Mouse (Mus musculus) myocyte (in vitro differentiated cells): ENCODE data around the gene Ctdsp2.

Experiments used
- CEBPB ChIP-seq: IDR thresholded peaks from 2 replicates; pipeline ENCODE4 v1.6.1; 2011; ENCODE audit warnings: mild to moderate bottlenecking, moderate library complexity; ENCODE audit not compliant: poor library complexity, insufficient read depth, severe bottlenecking
- E2F4 ChIP-seq: IDR thresholded peaks from one replicate; pipeline ENCODE4 v1.6.1; 2011; ENCODE audit warnings: mild to moderate bottlenecking, control low read depth, moderate library complexity; ENCODE audit not compliant: insufficient read depth
- MAX ChIP-seq: IDR thresholded peaks from one replicate; pipeline ENCODE4 v1.6.1; 2011; ENCODE audit warnings: low read depth, mild to moderate bottlenecking, control low read depth
- MYOD1 ChIP-seq, 3 experiments: IDR thresholded peaks; one replicate each; pipeline ENCODE4 v1.6.1; 2011; ENCODE audit warnings: control low read depth in 2 of 3, low read depth in 2 of 3, mild to moderate bottlenecking in 2 of 3, moderate library complexity in 1 of 3; ENCODE audit not compliant: insufficient read length in 2 of 3, control insufficient read depth in 1 of 3
- MYOG ChIP-seq, 3 experiments: IDR thresholded peaks; one replicate each; pipeline ENCODE4 v1.6.1; 2011; ENCODE audit warnings: control low read depth in 2 of 3, low read depth in 2 of 3, mild to moderate bottlenecking in 2 of 3; ENCODE audit not compliant: insufficient read length in 2 of 3, control insufficient read depth in 1 of 3, insufficient read depth in 1 of 3
- POLR2A ChIP-seq: IDR thresholded peaks from one replicate; pipeline ENCODE4 v1.6.1; 2011; ENCODE audit warnings: low read depth, mild to moderate bottlenecking, control low read depth, moderate library complexity; ENCODE audit not compliant: insufficient read length
- POLR2AphosphoS2 ChIP-seq: IDR thresholded peaks from one replicate; pipeline ENCODE4 v1.6.1; 2011; ENCODE audit warnings: low read depth, control low read depth; ENCODE audit not compliant: insufficient read length
- SRF ChIP-seq: IDR thresholded peaks from one replicate; pipeline ENCODE4 v1.6.1; 2011; ENCODE audit warnings: low read depth; ENCODE audit not compliant: control insufficient read depth, insufficient read length
- TCF12 ChIP-seq: IDR thresholded peaks from one replicate; pipeline ENCODE4 v1.6.1; 2011; ENCODE audit warnings: mild to moderate bottlenecking, control low read depth; ENCODE audit not compliant: poor library complexity, insufficient read depth, severe bottlenecking
- TCF3 ChIP-seq: IDR thresholded peaks from one replicate; pipeline ENCODE4 v1.6.1; 2011; ENCODE audit warnings: low read depth, control low read depth; ENCODE audit not compliant: insufficient read length
- USF1 ChIP-seq: IDR thresholded peaks from one replicate; pipeline ENCODE4 v1.6.1; 2011; ENCODE audit warnings: low read depth, mild to moderate bottlenecking, control low read depth, moderate library complexity

DNA sequence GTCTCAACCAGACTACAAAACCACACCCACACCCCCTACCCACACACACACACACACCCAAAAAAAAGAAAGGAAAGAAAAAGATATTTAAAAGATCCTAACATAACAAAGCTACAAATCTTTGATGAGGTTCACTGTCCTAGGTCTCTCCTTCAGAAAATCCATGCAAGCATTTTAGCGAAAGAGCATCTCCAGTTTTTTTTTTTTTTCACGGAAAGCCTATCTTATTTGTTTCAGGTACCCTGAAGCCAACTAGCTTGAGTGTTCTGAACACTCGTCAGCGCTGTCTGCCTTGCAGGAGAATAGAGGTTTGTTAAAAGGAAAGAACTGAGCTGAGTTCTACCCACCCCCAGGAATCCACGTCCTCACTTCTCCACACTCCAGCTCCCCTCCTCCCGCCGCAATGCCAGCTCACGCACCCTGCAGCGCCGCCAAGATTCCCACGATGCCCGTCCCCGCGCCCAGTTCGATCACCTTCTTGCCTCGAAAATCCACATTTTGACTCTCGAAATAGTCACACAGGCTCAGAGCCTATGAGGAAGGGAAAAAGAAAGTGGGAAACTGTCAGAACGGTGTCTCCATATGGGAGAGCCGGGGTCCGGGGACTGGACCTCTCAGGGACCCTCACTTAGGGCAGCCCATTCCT lies 62.2 kb downstream of the Ctdsp2 start:
- TF ChIP-seq POLR2A: no peak
- TF ChIP-seq MAX: no peak
- no peak for TF ChIP-seq POLR2AphosphoS2
- no peak for TF ChIP-seq TCF12
- no peak for TF ChIP-seq USF1
- TF ChIP-seq SRF: no peak
- TF ChIP-seq E2F4: no peak
- no peak for TF ChIP-seq CEBPB
- no peak for TF ChIP-seq MYOG (IDR thresholded peaks at IDR 0.05; ENCODE audit: control insufficient read depth in 1 of 3, insufficient read depth in 1 of 3, insufficient read length in 2 of 3, low read depth in 2 of 3)
- TF ChIP-seq MYOD1 (IDR thresholded peaks at IDR 0.05; ENCODE audit: control insufficient read depth in 1 of 3, insufficient read length in 2 of 3, low read depth in 2 of 3): no peak
- TF ChIP-seq TCF3: no peak
